Mouse (Mus musculus) brain, adult 10 weeks (tissue): ENCODE results near the gene Slc2a3. TPM values are rescaled to one million over a fixed set of nuclear protein-coding genes. Genes with fewer than 3 reads are reported as not detected.

Experiments
- polyA plus RNA-seq: library from polyadenylated mRNA; stranded (reverse); fragments of 350-450 nt; fragmentation: Illumina TruSeq; extraction: RNeasy Lipid Tissue Mini Kit (QIAGEN cat#74804); gene quantifications from one replicate; pipeline ENCODE4 v1.2.3, GENCODE M21; 2015; ENCODE audit warnings: low read depth, low replicate concordance

Gene Slc2a3
- 88.9 TPM for polyA plus RNA-seq

GRCm38 (mm10) chr6:122801301-122801800 lies at the start of gene Slc2a3:
Gene Slc2a3, minus strand, starts transcription at chr6:122801640.

GRCm38 (mm10) chr6:122819306-122820070 lies 18.0 kb upstream of the Slc2a3 start, which contains the start of gene Foxj2:
Gene Foxj2, plus strand, starts transcription at chr6:122819914.

GRCm38 (mm10) chr6:122707036-122707800 lies 94.2 kb downstream of the Slc2a3 start, which contains the start of gene Nanog:
Gene Nanog, plus strand, starts transcription at chr6:122707489.

Other genes starting within 250 kb of the Slc2a3 start
- not detected for gene Aicda, start 247.8 kb downstream of the Slc2a3 start, polyA plus RNA-seq
- gene Apobec1, start 199.2 kb downstream of the Slc2a3 start, polyA plus RNA-seq: 3.0 TPM
- not detected for gene Gdf3, start 191.6 kb downstream of the Slc2a3 start, polyA plus RNA-seq
- not detected for gene Dppa3, start 175.2 kb downstream of the Slc2a3 start, polyA plus RNA-seq
- gene Nanog, start 94.2 kb downstream of the Slc2a3 start, polyA plus RNA-seq: not detected
- 14.9 TPM for gene Foxj2, start 18.3 kb upstream of the Slc2a3 start, polyA plus RNA-seq
- gene C3ar1, start 54.5 kb upstream of the Slc2a3 start, polyA plus RNA-seq: 1.0 TPM
- 194 TPM for gene Necap1, start 72.8 kb upstream of the Slc2a3 start, polyA plus RNA-seq
- 0.39 TPM for gene Clec4a1, start 120.2 kb upstream of the Slc2a3 start, polyA plus RNA-seq
- gene Clec4a3, start 150.9 kb upstream of the Slc2a3 start, polyA plus RNA-seq: 1.9 TPM
- gene Clec4a4, start 188.7 kb upstream of the Slc2a3 start, polyA plus RNA-seq: not detected
- not detected for gene Clec4b1, start 248.3 kb upstream of the Slc2a3 start, polyA plus RNA-seq